Mouse (Mus musculus) cerebellum, postnatal 10 days (tissue): ENCODE measurements at regions not wholly inside any gene's neighbourhood (a gene's known extent, or its start where the extent isn't known, plus 50 kb on each side); places are given as distances from the start of the nearest gene placed in this dataset.

Experiments
- DNase-seq, 2 experiments: peaks; one replicate each; pipeline ENCODE4 v3.0.0; 2021; ENCODE audit warnings: mixed read lengths in 2 of 2

DNA sequence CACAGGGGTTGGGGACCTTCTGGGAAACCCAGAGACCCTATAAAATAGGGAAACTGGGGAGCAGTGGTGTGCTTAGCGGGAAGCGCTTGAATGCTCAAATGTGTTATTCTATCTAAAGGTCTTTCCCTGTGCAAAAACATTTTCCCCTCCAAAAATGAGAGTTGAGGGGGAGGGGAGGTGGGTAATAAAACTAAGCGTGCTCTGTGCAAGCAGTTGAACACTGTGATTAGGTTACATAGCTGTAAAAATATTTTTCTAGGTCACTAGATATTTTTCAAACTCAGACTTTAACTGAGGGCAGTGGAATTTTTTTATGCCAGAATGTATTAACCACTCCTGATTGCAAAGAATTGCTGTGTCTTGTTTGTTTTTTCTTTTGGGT, 77.0 kb upstream of the Tbl1x start:
- DNase-seq, result no peak

- no peak for DNase-seq
These were observed 66.8 kb upstream of the Tbl1x start for GRCm38 (mm10) chrX:77443852-77444492.

DNA sequence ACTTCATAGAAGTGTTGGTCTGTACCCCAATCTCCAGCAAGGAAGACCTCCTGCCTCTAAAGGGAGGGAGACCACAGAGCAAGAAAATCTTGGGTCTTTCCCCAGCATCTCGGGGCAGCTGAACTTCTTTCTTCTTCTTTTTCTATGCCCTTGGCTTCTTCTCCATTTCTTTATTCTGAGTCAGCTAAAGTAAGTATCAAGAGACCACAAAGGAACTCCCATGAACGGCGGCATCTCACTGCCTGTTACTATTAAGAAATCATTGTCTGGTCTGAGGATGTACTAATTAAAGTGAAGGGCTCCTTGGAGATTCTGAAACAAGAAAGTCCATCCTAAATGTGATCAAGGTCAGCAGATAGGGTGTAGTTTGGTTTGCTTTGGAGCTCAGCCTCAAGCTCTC, 64.1 kb upstream of the Tbl1x start:
- DNase-seq, result no peak

- no peak for DNase-seq
These were observed 58.7 kb upstream of the Tbl1x start for GRCm38 (mm10) chrX:77451977-77452675.
